Mouse (Mus musculus) right cerebral cortex, adult 2 months (tissue): ENCODE results near the gene Ncstn.
A peak's percentile ranks its signal among the peaks of the same experiment; 100 is the strongest.

ENCODE experiments used
- DNase-seq, 2 experiments: peaks; one replicate each; pipeline ENCODE4 v3.0.0; 2021 to 2022; ENCODE audit warnings: low spot score in 2 of 2

Ncstn gene

GRCm38 (mm10) chr1:172072604-172073003 is 10.0 kb downstream of the Ncstn start:
- DNase-seq, result no peak

GRCm38 (mm10) chr1:172071556-172071955 is 11.0 kb downstream of the Ncstn start:
- DNase-seq, result no peak

GRCm38 (mm10) chr1:172070227-172070626 is 12.4 kb downstream of the Ncstn start:
- DNase-seq, result no peak

- DNase-seq, result no peak
Observed at GRCm38 (mm10) chr1:172064613-172065141, 17.9 kb downstream of the Ncstn start.

GRCm38 (mm10) chr1:172063291-172064023 is 19.1 kb downstream of the Ncstn start:
- DNase-seq, result no peak

- DNase-seq, result no peak
Observed at GRCm38 (mm10) chr1:172062101-172062500, 20.5 kb downstream of the Ncstn start.

- DNase-seq, result no peak
Observed at GRCm38 (mm10) chr1:172061217-172061616, 21.4 kb downstream of the Ncstn start.

- DNase-seq, result no peak
Observed at GRCm38 (mm10) chr1:172060659-172061058, 21.9 kb downstream of the Ncstn start.

GRCm38 (mm10) chr1:172058874-172059273 is 23.7 kb downstream of the Ncstn start:
- DNase-seq, result no peak

- DNase-seq, result no peak
Observed at GRCm38 (mm10) chr1:172058321-172058720, 24.3 kb downstream of the Ncstn start.

- no peak for DNase-seq
Observed at GRCm38 (mm10) chr1:172057491-172057921, 25.1 kb downstream of the Ncstn start, which contains the start of gene Nhlh1. Nhlh1 (minus strand) TSS chr1:172057573.

- peak in 1 of 2 experiments; percentile 44 for DNase-seq
Observed at GRCm38 (mm10) chr1:172056251-172056650, 26.3 kb downstream of the Ncstn start.

- peak; percentile 17 to 53 for DNase-seq
Observed at GRCm38 (mm10) chr1:172053541-172054440, 28.8 kb downstream of the Ncstn start.

GRCm38 (mm10) chr1:172052766-172053279 is 29.8 kb downstream of the Ncstn start:
- no peak for DNase-seq

GRCm38 (mm10) chr1:172049131-172049782 is 33.3 kb downstream of the Ncstn start:
- no peak for DNase-seq

- no peak for DNase-seq
Observed at GRCm38 (mm10) chr1:172048241-172048734, 34.3 kb downstream of the Ncstn start.

- peak; percentile 66 to 67 for DNase-seq
Observed at GRCm38 (mm10) chr1:172046938-172047337, 35.7 kb downstream of the Ncstn start.

GRCm38 (mm10) chr1:172046410-172046809 is 36.2 kb downstream of the Ncstn start:
- no peak for DNase-seq

- DNase-seq, result no peak
Observed at GRCm38 (mm10) chr1:172029914-172030313, 52.7 kb downstream of the Ncstn start.

- no peak for DNase-seq
Observed at GRCm38 (mm10) chr1:172028394-172029275, 54.0 kb downstream of the Ncstn start, which contains the start of gene Vangl2. Vangl2 (minus strand) TSS chr1:172028444.

- DNase-seq, result no peak
Observed at GRCm38 (mm10) chr1:172027809-172028102, 54.8 kb downstream of the Ncstn start.
